Mouse (Mus musculus): ENCODE data around the gene Zmiz1.

DNA sequence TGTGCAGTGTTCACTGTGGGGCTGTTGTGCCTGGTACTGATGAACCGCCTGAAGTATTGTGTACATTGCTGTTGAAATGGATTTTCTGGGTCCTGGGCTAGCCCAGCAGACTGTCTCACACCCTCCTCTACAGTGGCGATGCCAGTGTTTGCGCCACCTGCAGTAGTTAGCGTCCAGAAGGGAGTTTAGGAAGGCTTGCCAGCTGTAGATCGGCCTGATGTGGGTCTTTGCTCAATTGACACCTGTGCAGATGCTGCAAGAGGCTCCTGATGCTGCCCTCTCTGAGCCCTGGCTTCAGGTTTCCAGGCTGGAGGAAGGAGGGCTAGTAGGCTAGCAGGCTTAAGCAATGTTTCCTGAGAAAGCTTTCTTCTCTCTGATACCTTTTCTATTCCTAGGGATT, 42.5 kb downstream of the Zmiz1 start:
- TF ChIP-seq CTCF (IDR thresholded peaks at IDR 0.05; ENCODE audit: low read depth, low read length) (no peak), POLR2A (IDR thresholded peaks at IDR 0.05; ENCODE audit: borderline replicate concordance, low read depth, low read length) (no peak)

Data from bone marrow macrophage, adult 2 months (primary cell).